Mouse (Mus musculus) G1E (cell line): ENCODE results near the gene Cacna1s.

Experiments
- CTCF ChIP-seq: IDR thresholded peaks from 2 replicates; pipeline ENCODE4 v1.5.1; 2012; ENCODE audit warnings: low read depth, low read length, inconsistent platforms, mixed read lengths
- GATA1 ChIP-seq: IDR thresholded peaks from 2 replicates; pipeline ENCODE4 v1.6.1; 2012; ENCODE audit warnings: borderline replicate concordance, low read length, inconsistent platforms, mixed read lengths
- GATA2 ChIP-seq: IDR thresholded peaks from 2 replicates; pipeline ENCODE4 v1.6.1; 2012; ENCODE audit warnings: low read depth, low read length, inconsistent platforms, borderline replicate concordance
- POLR2AphosphoS5 ChIP-seq: IDR thresholded peaks from 2 replicates; pipeline ENCODE4 v1.6.1; 2012; ENCODE audit warnings: low read depth, low read length, inconsistent platforms; ENCODE audit not compliant: insufficient replicate concordance
- TAL1 ChIP-seq: conservative IDR thresholded peaks from 2 replicates; pipeline ENCODE4 v1.6.1; 2012; ENCODE audit warnings: low read depth, low read length, inconsistent platforms, mixed read lengths

GRCm38 (mm10) chr1:136050312-136051012 lies 2.1 kb upstream of the Cacna1s start, which contains the start of gene Ascl5:
- TF ChIP-seq CTCF (no peak), TAL1 (no peak), GATA2 (no peak), GATA1 (no peak), POLR2AphosphoS5 (no peak)
